Mouse (Mus musculus): Measurements from ENCODE around the gene Bach2.
A peak's percentile ranks its signal among the peaks of the same experiment; 100 is the strongest.

The Bach2 gene

GRCm38 (mm10) chr4:32302668-32303067 lies 64.1 kb downstream of the Bach2 start:
- no peak for DNase-seq

GRCm38 (mm10) chr4:32303076-32303475 lies 64.5 kb downstream of the Bach2 start:
- DNase-seq = peak; percentile 37

GRCm38 (mm10) chr4:32303674-32304073 lies 65.1 kb downstream of the Bach2 start:
- DNase-seq = peak; percentile 84

GRCm38 (mm10) chr4:32304221-32304703 lies 65.7 kb downstream of the Bach2 start:
- DNase-seq = no peak

- DNase-seq = no peak
These were observed 66.5 kb downstream of the Bach2 start for GRCm38 (mm10) chr4:32305036-32305615.

GRCm38 (mm10) chr4:32305683-32306082 lies 67.1 kb downstream of the Bach2 start:
- no peak for DNase-seq

- no peak for DNase-seq
These were observed 67.7 kb downstream of the Bach2 start for GRCm38 (mm10) chr4:32306169-32306792.

GRCm38 (mm10) chr4:32307215-32307614 lies 68.6 kb downstream of the Bach2 start:
- no peak for DNase-seq

GRCm38 (mm10) chr4:32312171-32312946 lies 73.8 kb downstream of the Bach2 start:
- no peak for DNase-seq

GRCm38 (mm10) chr4:32314919-32315318 lies 76.3 kb downstream of the Bach2 start:
- no peak for DNase-seq

GRCm38 (mm10) chr4:32318608-32319007 lies 80.0 kb downstream of the Bach2 start:
- DNase-seq = no peak

- DNase-seq = no peak
These were observed 80.7 kb downstream of the Bach2 start for GRCm38 (mm10) chr4:32319327-32319726.

GRCm38 (mm10) chr4:32320039-32320438 lies 81.4 kb downstream of the Bach2 start:
- DNase-seq = no peak

GRCm38 (mm10) chr4:32324111-32324510 lies 85.5 kb downstream of the Bach2 start:
- DNase-seq = no peak

- DNase-seq = no peak
These were observed 86.4 kb downstream of the Bach2 start for GRCm38 (mm10) chr4:32324967-32325366.

GRCm38 (mm10) chr4:32325596-32325995 lies 87.0 kb downstream of the Bach2 start:
- DNase-seq = no peak

- DNase-seq = no peak
These were observed 87.7 kb downstream of the Bach2 start for GRCm38 (mm10) chr4:32326279-32326678.

- DNase-seq = no peak
These were observed 88.3 kb downstream of the Bach2 start for GRCm38 (mm10) chr4:32326860-32327259.

- no peak for DNase-seq
These were observed 89.0 kb downstream of the Bach2 start for GRCm38 (mm10) chr4:32327626-32328025.

GRCm38 (mm10) chr4:32328561-32328960 lies 90.0 kb downstream of the Bach2 start:
- no peak for DNase-seq

GRCm38 (mm10) chr4:32330584-32331314 lies 92.1 kb downstream of the Bach2 start:
- DNase-seq = no peak

GRCm38 (mm10) chr4:32332028-32332427 lies 93.4 kb downstream of the Bach2 start:
- DNase-seq = no peak

- no peak for DNase-seq
These were observed 95.5 kb downstream of the Bach2 start for GRCm38 (mm10) chr4:32334131-32334530.
